Mouse (Mus musculus): ENCODE results near the gene Wdtc1. TPM values are rescaled to one million over a fixed set of nuclear protein-coding genes. Genes with fewer than 3 reads are reported as not detected.

Wdtc1 gene
- total and polyA plus RNA-seq, 2 experiments from 2014 or later = 14.9 to 47.7 TPM

DNA sequence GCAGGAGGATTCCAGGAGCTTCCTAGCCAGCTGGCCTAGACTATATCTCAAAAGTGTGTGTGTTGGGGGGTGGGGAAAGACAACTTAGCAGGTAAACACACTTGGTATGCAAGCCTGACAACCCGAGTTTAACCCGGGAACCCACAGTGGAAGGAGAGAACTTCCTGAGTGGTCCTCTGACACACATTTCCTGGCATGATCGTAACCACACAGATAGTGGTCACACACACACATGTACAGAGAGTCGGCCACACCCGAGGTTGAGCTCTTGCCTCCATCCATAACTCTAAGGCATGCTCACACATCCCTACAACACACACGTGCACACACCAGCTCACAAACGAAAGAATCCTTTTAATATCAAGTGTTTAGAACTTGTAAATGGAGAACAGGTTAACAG is 25.2 kb downstream of the Wdtc1 start:
- Histone ChIP-seq H3K27ac (no peak overlapping the region), H3K9ac (replicated peaks; ENCODE audit: low read length) (no peak overlapping the region), H3K27me3 (ENCODE audit: insufficient read depth, low read length) (no peaks in the 10 kb centered on the region), H3K36me3 (ENCODE audit: insufficient read depth, low read length) (no peaks in the 10 kb centered on the region), H3K4me1 (ENCODE audit: insufficient read depth, low read length) (no peaks in the 10 kb centered on the region), H3K4me3 (ENCODE audit: low read length) (no peak overlapping the region), H3K4me2 (ENCODE audit: low read depth, low read length) (no peak overlapping the region), H3K9me3 (ENCODE audit: low read length) (no peaks in the 10 kb centered on the region)
- 81% methylated on average over 7 of the region's 7 CpGs for WGBS
- ATAC-seq (no peak), DNase-seq (ENCODE audit: low spot score) (no peak)
- no peak for TF ChIP-seq CTCF (IDR thresholded peaks at IDR 0.05; ENCODE audit: low read depth)

DNA sequence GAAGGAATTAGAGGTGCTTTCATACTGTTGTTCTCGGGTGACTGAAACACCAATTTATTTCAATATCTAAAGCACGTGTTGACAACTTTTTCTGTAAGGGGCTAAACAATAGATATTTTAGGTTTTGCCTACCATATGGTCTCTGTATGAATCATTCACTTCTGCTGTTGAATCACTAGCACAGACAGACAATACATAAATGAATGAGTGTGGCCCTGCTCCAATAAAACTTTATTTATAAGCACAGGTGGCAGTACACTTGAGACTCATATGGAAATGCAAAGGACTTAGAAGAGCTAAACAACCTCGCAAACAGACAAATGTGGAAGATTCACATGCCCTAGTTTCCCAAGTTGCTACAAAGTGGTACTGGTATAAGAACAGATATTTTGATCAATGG is 33.6 kb downstream of the Wdtc1 start:
- WGBS = 84% methylated on average over 3 of the region's 3 CpGs
- Histone ChIP-seq H3K9ac (replicated peaks; ENCODE audit: low read length) (no peak overlapping the region), H3K9me3 (ENCODE audit: low read length) (no peaks in the 10 kb centered on the region), H3K36me3 (ENCODE audit: insufficient read depth, low read length) (peaks cover 4% of the 10 kb centered on the region; the same call in 1 of the 2 replicates), H3K4me3 (ENCODE audit: low read length) (no peak overlapping the region), H3K4me1 (ENCODE audit: insufficient read depth, low read length) (no peaks in the 10 kb centered on the region), H3K4me2 (ENCODE audit: low read depth, low read length) (no peak overlapping the region), H3K27ac (no peak overlapping the region), H3K27me3 (ENCODE audit: insufficient read depth, low read length) (no peaks in the 10 kb centered on the region)
- TF ChIP-seq CTCF (IDR thresholded peaks at IDR 0.05; ENCODE audit: low read depth) = no peak
- ATAC-seq = no peak
- no peak for DNase-seq (ENCODE audit: low spot score)

DNA sequence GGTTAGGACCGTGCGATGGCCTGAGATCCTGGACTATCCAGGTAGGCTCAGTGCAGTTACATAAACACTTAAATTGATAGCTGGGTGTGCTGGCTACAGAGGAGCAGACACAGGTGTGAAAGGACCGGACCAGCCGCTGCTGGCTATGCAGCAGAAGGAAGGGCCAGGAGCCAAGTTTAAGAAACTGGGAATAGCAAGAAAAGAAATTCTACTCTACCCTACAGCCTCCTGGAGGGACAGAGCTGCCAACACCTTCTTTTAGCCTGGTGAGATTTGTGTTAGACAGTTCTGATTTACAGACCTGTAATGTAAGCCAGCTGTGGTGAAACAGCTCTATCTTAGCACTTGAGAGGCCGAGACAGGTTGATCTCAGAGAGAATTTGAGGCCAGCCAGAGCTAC is 37.3 kb downstream of the Wdtc1 start:
- 92% methylated on average over 5 of the region's 5 CpGs for WGBS
- DNase-seq (ENCODE audit: low spot score) (no peak), ATAC-seq (no peak)
- H3K4me2 ChIP-seq (ENCODE audit: low read depth, low read length) = no peak overlapping the region
- H3K27ac ChIP-seq = no peak overlapping the region
- H3K9ac ChIP-seq (replicated peaks; ENCODE audit: low read length) = no peak overlapping the region
- no peak for TF ChIP-seq CTCF (IDR thresholded peaks at IDR 0.05; ENCODE audit: low read depth)
- H3K36me3 ChIP-seq (ENCODE audit: insufficient read depth, low read length) = no peaks in the 10 kb centered on the region
- H3K4me1 ChIP-seq (ENCODE audit: insufficient read depth, low read length) = no peaks in the 10 kb centered on the region
- no peaks in the 10 kb centered on the region for H3K27me3 ChIP-seq (ENCODE audit: insufficient read depth, low read length)
- no peak overlapping the region for H3K4me3 ChIP-seq (ENCODE audit: low read length)
- H3K9me3 ChIP-seq (ENCODE audit: low read length) = no peaks in the 10 kb centered on the region

- H3K9ac ChIP-seq (replicated peaks; ENCODE audit: low read length) = 0 out of 2 replicates have a peak overlapping the region, but pooled peaks have one; percentile 5
- H3K36me3 ChIP-seq (ENCODE audit: insufficient read depth, low read length) = no peaks in the 10 kb centered on the region
- no peak for DNase-seq (ENCODE audit: low spot score)
- no peak overlapping the region for H3K4me2 ChIP-seq (ENCODE audit: low read depth, low read length)
- no peak for ATAC-seq
- WGBS = 71% methylated on average over 8 of the region's 8 CpGs
- H3K4me1 ChIP-seq (ENCODE audit: insufficient read depth, low read length) = no peaks in the 10 kb centered on the region
- no peak for TF ChIP-seq CTCF (IDR thresholded peaks at IDR 0.05; ENCODE audit: low read depth)
- H3K4me3 ChIP-seq (ENCODE audit: low read length) = no peak overlapping the region
- no peaks in the 10 kb centered on the region for H3K27me3 ChIP-seq (ENCODE audit: insufficient read depth, low read length)
- no peak overlapping the region for H3K27ac ChIP-seq
- H3K9me3 ChIP-seq (ENCODE audit: low read length) = no peaks in the 10 kb centered on the region
Observed at GRCm38 (mm10) chr4:133314896-133315295, 38.4 kb downstream of the Wdtc1 start.

DNA sequence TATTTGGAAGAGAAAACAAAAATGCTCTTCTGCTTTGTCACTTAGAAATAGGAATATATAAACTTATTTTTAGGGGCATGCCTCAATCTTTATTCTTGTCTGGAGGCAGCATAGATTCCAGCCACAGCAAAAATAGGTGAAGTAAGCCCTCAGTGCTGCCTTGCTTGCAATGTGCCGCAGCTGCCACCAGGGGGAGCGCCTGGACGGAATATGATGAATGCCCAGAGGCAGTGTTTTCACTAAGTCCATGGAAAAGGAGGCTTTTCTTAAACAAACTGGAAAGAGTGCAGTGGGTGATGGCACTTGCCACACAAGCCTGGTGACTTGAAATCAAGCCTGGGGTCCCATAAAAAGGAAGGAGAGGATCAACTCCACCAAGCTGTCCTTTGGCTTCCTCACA is 43.3 kb downstream of the Wdtc1 start:
- Histone ChIP-seq H3K36me3 (ENCODE audit: insufficient read depth, low read length) (no peaks in the 10 kb centered on the region), H3K27ac (no peak overlapping the region), H3K4me3 (ENCODE audit: low read length) (no peak overlapping the region), H3K9me3 (ENCODE audit: low read length) (no peaks in the 10 kb centered on the region), H3K4me2 (ENCODE audit: low read depth, low read length) (no peak overlapping the region), H3K9ac (replicated peaks; ENCODE audit: low read length) (no peak overlapping the region), H3K27me3 (ENCODE audit: insufficient read depth, low read length) (no peaks in the 10 kb centered on the region), H3K4me1 (ENCODE audit: insufficient read depth, low read length) (no peaks in the 10 kb centered on the region)
- WGBS = 0% methylated on average over 3 of the region's 3 CpGs
- DNase-seq (ENCODE audit: low spot score) (peak; percentile 90), ATAC-seq (no peak)
- peak; percentile 97 for TF ChIP-seq CTCF (IDR thresholded peaks at IDR 0.05; ENCODE audit: low read depth)

GRCm38 (mm10) chr4:133307331-133307730 is 46.0 kb downstream of the Wdtc1 start:
- Histone ChIP-seq H3K9me3 (ENCODE audit: low read length) (no peaks in the 10 kb centered on the region), H3K27me3 (ENCODE audit: insufficient read depth, low read length) (no peaks in the 10 kb centered on the region), H3K4me3 (ENCODE audit: low read length) (no peak overlapping the region), H3K4me1 (ENCODE audit: insufficient read depth, low read length) (no peaks in the 10 kb centered on the region), H3K27ac (no peak overlapping the region), H3K9ac (replicated peaks; ENCODE audit: low read length) (no peak overlapping the region), H3K4me2 (ENCODE audit: low read depth, low read length) (no peak overlapping the region), H3K36me3 (ENCODE audit: insufficient read depth, low read length) (no peaks in the 10 kb centered on the region)
- no peak for ATAC-seq
- 45% methylated on average over 3 of the region's 3 CpGs for WGBS
- DNase-seq (ENCODE audit: low spot score) = peak; percentile 53
- TF ChIP-seq CTCF (IDR thresholded peaks at IDR 0.05; ENCODE audit: low read depth) = peak; percentile 78

DNA sequence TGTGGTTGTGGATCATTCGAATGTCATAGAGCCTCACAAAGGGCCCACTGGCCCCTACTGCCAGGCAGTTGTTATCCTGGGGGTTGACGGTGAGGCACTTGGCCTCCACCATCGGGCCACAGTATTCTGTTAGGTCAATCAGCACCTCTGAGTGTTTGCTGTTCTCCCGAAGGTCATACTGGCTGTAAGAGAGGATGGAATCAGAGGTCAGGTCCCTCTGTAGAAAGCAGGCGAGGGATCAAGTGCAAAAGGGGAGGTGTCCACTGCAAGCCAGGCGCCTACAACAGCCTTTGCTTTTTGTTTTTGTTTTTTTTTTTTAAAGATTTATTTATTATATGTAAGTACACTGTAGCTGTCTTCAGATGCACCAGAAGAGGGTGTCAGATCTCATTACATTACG is 47.5 kb downstream of the Wdtc1 start:
- Histone ChIP-seq H3K27me3 (ENCODE audit: insufficient read depth, low read length) (no peaks in the 10 kb centered on the region), H3K9ac (replicated peaks; ENCODE audit: low read length) (no peak overlapping the region), H3K9me3 (ENCODE audit: low read length) (no peaks in the 10 kb centered on the region), H3K36me3 (ENCODE audit: insufficient read depth, low read length) (peaks cover 6% of the 10 kb centered on the region; the same call in 1 of the 2 replicates), H3K4me3 (ENCODE audit: low read length) (no peak overlapping the region), H3K4me2 (ENCODE audit: low read depth, low read length) (no peak overlapping the region), H3K27ac (no peak overlapping the region), H3K4me1 (ENCODE audit: insufficient read depth, low read length) (no peaks in the 10 kb centered on the region)
- no peak for DNase-seq (ENCODE audit: low spot score)
- 93% methylated on average over 7 of the region's 7 CpGs for WGBS
- ATAC-seq = no peak
- TF ChIP-seq CTCF (IDR thresholded peaks at IDR 0.05; ENCODE audit: low read depth) = no peak

Data from hindbrain, postnatal 0 days (tissue).